Mouse (Mus musculus) megakaryocyte, embryonic 14.5 days (primary cell): Measurements from ENCODE around the gene Meiob. TPM values are rescaled to one million over a fixed set of nuclear protein-coding genes. Genes with fewer than 3 reads are reported as not detected.

Experiments
- H3K27me3 ChIP-seq: replicated peaks from 2 replicates; pipeline ENCODE3; 2012; ENCODE audit warnings: inconsistent platforms
- H3K36me3 ChIP-seq: replicated peaks from 2 replicates; pipeline ENCODE3; 2012; ENCODE audit warnings: low read length, inconsistent platforms, mixed read lengths
- H3K4me1 ChIP-seq: 2 replicates; pipeline ENCODE4 v1.6.1; 2012; ENCODE audit warnings: inconsistent platforms
- H3K4me3 ChIP-seq: replicated peaks from 2 replicates; pipeline ENCODE3; 2012; ENCODE audit warnings: moderate library complexity, mild to moderate bottlenecking, inconsistent platforms
- H3K9me3 ChIP-seq: 2 replicates; pipeline ENCODE4 v1.6.1; 2012; ENCODE audit warnings: inconsistent platforms
- FLI1 ChIP-seq: IDR thresholded peaks from 2 replicates; pipeline ENCODE4 v1.6.1; 2012; ENCODE audit warnings: low read length, inconsistent platforms, mixed read lengths
- GATA1 ChIP-seq: IDR thresholded peaks from 3 replicates; pipeline ENCODE4 v1.6.1; 2012; ENCODE audit warnings: mixed read lengths, low read length, inconsistent platforms, borderline replicate concordance
- polyA plus RNA-seq: library from polyadenylated mRNA; stranded (reverse); fragments of >175 nt; gene quantifications from 2 replicates; pipeline ENCODE4 v1.2.3, GENCODE M21; 2012; ENCODE audit warnings: low replicate concordance; ENCODE audit not compliant: insufficient read depth

Meiob gene
- polyA plus RNA-seq, 1 experiment: not detected

GRCm38 (mm10) chr17:24884391-24884790, 80.3 kb downstream of the Meiob start:
- Histone ChIP-seq H3K4me3 (peak overlapping the region; percentile 99), H3K36me3 (peaks cover 63% of the 10 kb centered on the region), H3K9me3 (no peaks in the 10 kb centered on the region), H3K27me3 (no peaks in the 10 kb centered on the region), H3K4me1 (peaks cover 65% of the 10 kb centered on the region)
- TF ChIP-seq FLI1: no peak
- no peak for TF ChIP-seq GATA1

GRCm38 (mm10) chr17:24885356-24886133, 81.5 kb downstream of the Meiob start:
- Histone ChIP-seq H3K4me1 (peaks cover 70% of the 10 kb centered on the region), H3K9me3 (no peaks in the 10 kb centered on the region), H3K36me3 (peaks cover 71% of the 10 kb centered on the region), H3K4me3 (peak overlapping the region; percentile 99), H3K27me3 (no peaks in the 10 kb centered on the region)
- no peak for TF ChIP-seq FLI1
- no peak for TF ChIP-seq GATA1

GRCm38 (mm10) chr17:24886134-24886931, 82.2 kb downstream of the Meiob start, which contains the start of the genes Nubp2 and Spsb3:
Nubp2 (minus strand) TSS chr17:24886349.
Spsb3 (plus strand) TSS chr17:24886643.
- Histone ChIP-seq H3K4me3 (peak within 1 kb of the TSS; percentile 99), H3K9me3 (no peaks in the 10 kb centered on the region), H3K27me3 (no peaks in the 10 kb centered on the region), H3K36me3 (peaks cover 71% of the 10 kb centered on the region), H3K4me1 (peaks cover 70% of the 10 kb centered on the region)
- TF ChIP-seq GATA1 (no peak), FLI1 (no peak)

DNA sequence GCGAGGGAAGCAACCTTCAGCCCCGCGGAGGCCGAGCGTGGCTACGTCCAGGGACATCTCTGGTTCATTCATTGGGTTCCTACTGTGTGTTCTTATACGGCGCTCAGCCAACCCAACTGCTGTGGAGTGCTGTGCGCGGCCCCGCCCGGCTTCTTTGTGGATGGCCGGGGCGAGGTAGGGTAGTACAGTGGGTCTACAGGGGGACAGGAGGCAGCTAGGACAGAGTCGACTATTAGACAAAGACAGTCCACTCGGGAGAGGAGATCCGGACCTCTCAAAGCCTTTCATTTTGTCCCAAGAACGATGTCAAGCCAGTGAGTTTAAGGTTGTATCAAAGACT, 82.8 kb downstream of the Meiob start:
- H3K4me1 ChIP-seq: peaks cover 65% of the 10 kb centered on the region
- peak overlapping the region; percentile 99 for H3K4me3 ChIP-seq
- no peak for TF ChIP-seq GATA1
- TF ChIP-seq FLI1: no peak
- no peaks in the 10 kb centered on the region for H3K9me3 ChIP-seq
- H3K36me3 ChIP-seq: peaks cover 69% of the 10 kb centered on the region
- H3K27me3 ChIP-seq: no peaks in the 10 kb centered on the region

- H3K4me1 ChIP-seq: peaks cover 62% of the 10 kb centered on the region
- no peaks in the 10 kb centered on the region for H3K27me3 ChIP-seq
- peak overlapping the region; percentile 99 for H3K4me3 ChIP-seq
- TF ChIP-seq GATA1 (no peak), FLI1 (no peak)
- no peaks in the 10 kb centered on the region for H3K9me3 ChIP-seq
- peaks cover 69% of the 10 kb centered on the region for H3K36me3 ChIP-seq
Measured at GRCm38 (mm10) chr17:24887291-24888080, 83.4 kb downstream of the Meiob start.

DNA sequence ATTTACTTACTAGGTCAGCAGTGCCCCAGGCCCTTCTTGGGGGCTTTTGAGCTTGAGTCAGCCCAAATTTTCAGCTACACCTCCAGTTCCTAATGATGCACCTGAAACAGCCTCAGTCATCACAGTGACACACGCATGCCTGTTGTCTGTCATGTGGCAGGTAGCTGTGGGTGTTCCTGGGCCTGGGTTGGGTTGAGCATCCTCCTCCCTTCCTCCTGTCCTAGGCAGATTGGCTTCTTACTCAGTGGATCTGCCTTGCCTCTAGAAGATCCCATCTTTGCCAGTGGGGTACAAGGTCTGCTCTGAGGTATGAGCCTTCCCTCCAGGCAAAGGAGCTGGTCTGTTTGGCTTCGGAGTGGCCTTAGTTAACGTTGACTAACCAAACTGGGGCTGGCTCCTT, 84.8 kb downstream of the Meiob start:
- H3K4me3 ChIP-seq: peak overlapping the region; percentile 4
- H3K4me1 ChIP-seq: peaks cover 67% of the 10 kb centered on the region
- H3K36me3 ChIP-seq: peaks cover 69% of the 10 kb centered on the region
- H3K27me3 ChIP-seq: no peaks in the 10 kb centered on the region
- TF ChIP-seq FLI1: no peak
- no peak for TF ChIP-seq GATA1
- no peaks in the 10 kb centered on the region for H3K9me3 ChIP-seq

Other genes starting within 250 kb of the Meiob start
- 26.7 and 30.6 TPM in 2 replicates for gene Tsc2, start 171.7 kb upstream of the Meiob start, polyA plus RNA-seq
- gene Nthl1, start 171.6 kb upstream of the Meiob start, polyA plus RNA-seq: 8.2 TPM in 1 of 2 replicates, not detected in the other
- gene Slc9a3r2, start 154.0 kb upstream of the Meiob start, polyA plus RNA-seq: 0.85 TPM in 1 of 2 replicates, not detected in the other
- 1.1 TPM in 1 of 2 replicates, not detected in the other for gene Npw, start 145.8 kb upstream of the Meiob start, polyA plus RNA-seq
- 45.3 and 55.8 TPM in 2 replicates for gene Zfp598, start 134.6 kb upstream of the Meiob start, polyA plus RNA-seq
- gene Syngr3, start 114.3 kb upstream of the Meiob start, polyA plus RNA-seq: 0.04 TPM in 1 of 2 replicates, not detected in the other
- 47.3 and 53.9 TPM in 2 replicates for gene Gfer, start 108.1 kb upstream of the Meiob start, polyA plus RNA-seq
- 1.5 and 2.1 TPM in 2 replicates for gene Noxo1, start 108.1 kb upstream of the Meiob start, polyA plus RNA-seq
- 16.6 and 17.1 TPM in 2 replicates for gene Tbl3, start 96.6 kb upstream of the Meiob start, polyA plus RNA-seq
- 0.74 TPM in 1 of 2 replicates, not detected in the other for gene Rnf151, start 86.2 kb upstream of the Meiob start, polyA plus RNA-seq
- 653 and 1,069 TPM in 2 replicates for gene Rps2, start 86.2 kb upstream of the Meiob start, polyA plus RNA-seq
- 519 and 729 TPM in 2 replicates for gene Ndufb10, start 79.8 kb upstream of the Meiob start, polyA plus RNA-seq
- gene Rpl3l, start 76.5 kb upstream of the Meiob start, polyA plus RNA-seq: 0.35 TPM in 1 of 2 replicates, not detected in the other
- gene Msrb1, start 67.6 kb upstream of the Meiob start, polyA plus RNA-seq: 19.0 and 40.5 TPM in 2 replicates
- gene Hs3st6, start 51.3 kb upstream of the Meiob start, polyA plus RNA-seq: not detected in 2 replicates
- 7.5 and 29.1 TPM in 2 replicates for gene Hagh, start 35.9 kb downstream of the Meiob start, polyA plus RNA-seq
- gene Fahd1, start 46.1 kb downstream of the Meiob start, polyA plus RNA-seq: 2.0 and 2.8 TPM in 2 replicates
- gene Igfals, start 61.7 kb downstream of the Meiob start, polyA plus RNA-seq: 0.25 TPM in 1 of 2 replicates, not detected in the other
- 58.9 and 67.0 TPM in 2 replicates for gene Nubp2, start 82.1 kb downstream of the Meiob start, polyA plus RNA-seq
- 18.7 and 57.4 TPM in 2 replicates for gene Spsb3, start 82.4 kb downstream of the Meiob start, polyA plus RNA-seq
- 5.8 and 10.0 TPM in 2 replicates for gene Eme2, start 90.8 kb downstream of the Meiob start, polyA plus RNA-seq
- 75.3 and 168 TPM in 2 replicates for gene Mrps34, start 90.8 kb downstream of the Meiob start, polyA plus RNA-seq
- gene Nme3, start 92.2 kb downstream of the Meiob start, polyA plus RNA-seq: 18.4 TPM in 1 of 2 replicates, not detected in the other
- gene Mapk8ip3, start 132.7 kb downstream of the Meiob start, polyA plus RNA-seq: 20.5 and 36.6 TPM in 2 replicates
- 3.5 and 8.6 TPM in 2 replicates for gene Jpt2, start 156.4 kb downstream of the Meiob start, polyA plus RNA-seq
- 4.5 and 5.5 TPM in 2 replicates for gene Cramp1l, start 211.5 kb downstream of the Meiob start, polyA plus RNA-seq
- 6.9 and 7.4 TPM in 2 replicates for gene Ift140, start 211.8 kb downstream of the Meiob start, polyA plus RNA-seq